Mouse (Mus musculus) megakaryocyte progenitor cell, adult 5-6 weeks (primary cell): ENCODE measurements around the gene Adamtsl5. TPM values are rescaled to one million over a fixed set of nuclear protein-coding genes. Genes with fewer than 3 reads are reported as not detected.
A peak's percentile ranks its signal among the peaks of the same experiment; 100 is the strongest.

Experiments used
- ATAC-seq: replicated peaks from 2 replicates; pipeline ENCODE4 v1.8.0; 2016; ENCODE audit warnings: mild to moderate bottlenecking, moderate TSS enrichment, inconsistent platforms; ENCODE audit not compliant: poor library complexity
- total RNA-seq, 2 experiments: library from RNA; stranded (forward) in 1 of 2; stranded (reverse) in 1 of 2; fragments of 157-497, 149-512 nt in 1 of 2; fragments of 200-1000 nt in 1 of 2; gene quantifications; 2 replicates each; pipeline versions ENCODE4 v1.2.3 to v1.2.4; 2015 to 2017

The Adamtsl5 gene
- total RNA-seq, 2 experiments from 2014 or later = 0.25 to 0.46 TPM

DNA sequence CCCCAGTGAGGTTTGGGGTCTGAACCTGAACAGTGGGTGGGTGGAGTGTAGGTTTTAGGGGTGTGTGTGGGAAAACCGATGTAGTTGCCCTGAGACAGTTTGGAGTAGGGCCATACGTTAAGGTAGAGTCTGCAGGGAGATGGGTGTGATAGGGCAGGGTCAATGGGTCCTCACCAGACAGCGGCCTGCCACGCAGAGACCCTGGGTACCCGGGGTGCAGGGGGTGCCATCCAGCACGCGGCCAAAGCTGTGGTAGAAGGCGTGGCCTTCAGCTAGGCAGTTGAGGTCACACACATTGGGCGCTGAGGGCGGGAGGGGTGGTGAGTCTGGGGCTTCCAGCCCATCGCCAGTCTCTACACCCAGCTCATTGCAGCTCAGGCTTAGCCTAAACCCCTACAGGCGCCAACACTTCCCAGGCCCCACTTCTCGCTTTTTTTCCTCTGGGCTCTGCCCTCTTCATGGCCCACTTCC lies 4.8 kb downstream of the Adamtsl5 start:
- ATAC-seq = no peak

DNA sequence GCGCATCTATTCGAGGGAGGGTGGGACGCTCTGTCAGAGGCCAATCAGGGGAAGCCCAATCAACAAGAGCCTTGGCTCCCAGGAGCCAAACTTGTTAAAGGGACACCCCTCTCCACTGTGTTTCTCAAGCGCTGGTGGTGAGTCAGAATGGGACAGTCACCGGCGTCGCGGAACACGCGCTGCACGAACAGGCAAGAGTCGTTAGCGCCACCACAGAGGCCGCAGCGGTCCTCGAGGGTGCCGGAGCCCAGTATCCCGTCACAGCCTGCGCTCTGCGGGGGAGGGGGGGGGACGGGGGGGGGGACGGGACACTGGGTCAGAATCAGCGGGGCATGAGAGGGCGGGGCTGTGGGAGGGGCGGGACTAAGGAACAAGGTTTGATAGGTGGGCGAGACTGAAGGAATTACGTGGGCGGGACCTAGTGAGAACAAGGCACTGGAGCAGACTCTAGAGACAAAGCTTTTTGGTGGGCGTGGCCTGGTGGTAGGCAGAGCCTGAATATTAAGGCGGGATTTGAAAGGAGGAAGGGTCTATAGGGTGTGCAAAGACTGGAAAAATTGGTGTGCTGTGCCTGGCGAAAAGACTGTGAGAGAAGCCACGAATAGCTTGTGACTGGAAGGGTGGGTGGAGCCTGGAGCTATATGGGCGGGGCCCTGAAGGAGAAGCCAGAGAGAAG lies 5.3 kb downstream of the Adamtsl5 start:
- ATAC-seq = peak; percentile 27

DNA sequence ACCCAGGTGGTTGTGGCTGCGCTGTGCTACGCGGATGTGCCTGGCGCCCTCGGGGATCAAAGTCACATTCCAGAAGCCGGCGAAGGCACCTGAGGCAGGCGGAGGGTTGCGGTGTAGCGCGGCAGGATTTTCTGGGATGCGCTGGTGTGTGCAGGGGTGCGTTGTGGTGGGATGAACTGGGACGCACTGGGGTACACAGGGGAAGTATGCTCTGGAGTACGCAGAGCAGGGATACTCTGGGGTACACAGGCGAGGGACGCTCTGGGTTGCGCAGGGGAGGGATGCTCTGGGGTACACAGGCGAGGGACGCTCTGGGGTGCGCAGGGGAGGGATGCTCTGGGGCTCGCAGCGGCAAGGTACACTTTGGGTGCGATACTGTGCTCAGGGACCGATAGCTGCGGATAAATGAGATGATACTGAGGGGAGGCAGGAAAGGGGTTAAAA lies 5.9 kb downstream of the Adamtsl5 start:
- no peak for ATAC-seq

DNA sequence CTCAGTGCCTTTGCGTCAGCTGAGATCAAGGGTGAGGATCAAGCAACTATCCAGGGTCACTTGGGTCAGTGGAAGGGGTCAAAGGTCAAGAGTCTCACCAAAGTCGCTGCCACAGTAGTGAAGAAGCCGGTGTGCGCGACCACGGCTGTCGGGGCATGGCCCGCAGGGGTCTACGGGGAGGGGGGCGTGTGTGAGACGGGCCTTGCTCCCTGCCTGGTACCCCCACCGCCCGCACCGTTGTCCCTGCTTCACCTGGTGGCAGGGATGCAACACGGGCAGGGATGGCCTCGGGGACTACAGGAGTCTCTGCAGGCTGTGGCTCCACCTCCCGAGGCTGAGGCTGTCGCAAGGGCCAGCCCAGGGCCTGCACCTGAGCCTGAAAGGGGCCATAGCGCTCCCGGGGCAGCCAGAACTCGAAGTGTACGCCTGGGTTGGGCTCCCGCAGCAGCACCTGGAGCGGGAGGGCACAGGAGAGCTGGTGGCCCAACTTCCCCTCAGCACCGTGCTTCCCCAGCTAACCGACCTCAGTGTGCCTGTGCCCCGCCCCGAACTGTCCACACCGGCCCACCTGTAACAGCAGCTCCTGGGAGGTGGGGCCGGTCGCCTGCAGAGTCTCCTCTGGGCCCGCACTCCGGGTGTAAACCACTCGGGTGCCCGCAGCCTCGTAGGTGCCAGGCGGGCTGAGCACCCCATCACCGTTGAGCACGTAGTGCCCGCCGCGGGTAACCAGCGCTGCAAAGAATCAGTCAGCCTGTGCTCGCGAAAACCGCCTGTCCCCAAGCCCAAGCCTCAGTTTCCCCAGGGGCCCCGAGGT lies 6.5 kb downstream of the Adamtsl5 start:
- ATAC-seq = no peak

DNA sequence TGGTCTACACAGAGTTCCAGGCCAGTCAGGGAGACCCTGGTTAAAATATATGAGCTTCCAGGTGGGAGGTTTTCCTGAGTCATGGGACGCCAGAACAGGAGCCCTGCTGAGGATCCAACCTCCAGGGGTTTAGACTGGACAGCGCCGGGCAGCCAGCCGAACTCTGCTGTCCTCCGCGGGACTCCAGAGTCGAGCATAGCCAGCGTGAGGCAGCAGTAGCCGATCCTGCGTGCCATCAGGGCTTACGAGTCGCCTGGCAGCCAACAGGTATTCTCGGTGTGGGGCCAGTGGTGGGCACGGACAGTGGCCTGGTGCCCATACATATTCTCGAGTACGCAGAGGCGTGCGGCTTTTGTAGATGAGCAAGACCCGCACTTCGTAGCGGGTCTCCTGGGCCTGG lies 7.2 kb downstream of the Adamtsl5 start:
- ATAC-seq = no peak

DNA sequence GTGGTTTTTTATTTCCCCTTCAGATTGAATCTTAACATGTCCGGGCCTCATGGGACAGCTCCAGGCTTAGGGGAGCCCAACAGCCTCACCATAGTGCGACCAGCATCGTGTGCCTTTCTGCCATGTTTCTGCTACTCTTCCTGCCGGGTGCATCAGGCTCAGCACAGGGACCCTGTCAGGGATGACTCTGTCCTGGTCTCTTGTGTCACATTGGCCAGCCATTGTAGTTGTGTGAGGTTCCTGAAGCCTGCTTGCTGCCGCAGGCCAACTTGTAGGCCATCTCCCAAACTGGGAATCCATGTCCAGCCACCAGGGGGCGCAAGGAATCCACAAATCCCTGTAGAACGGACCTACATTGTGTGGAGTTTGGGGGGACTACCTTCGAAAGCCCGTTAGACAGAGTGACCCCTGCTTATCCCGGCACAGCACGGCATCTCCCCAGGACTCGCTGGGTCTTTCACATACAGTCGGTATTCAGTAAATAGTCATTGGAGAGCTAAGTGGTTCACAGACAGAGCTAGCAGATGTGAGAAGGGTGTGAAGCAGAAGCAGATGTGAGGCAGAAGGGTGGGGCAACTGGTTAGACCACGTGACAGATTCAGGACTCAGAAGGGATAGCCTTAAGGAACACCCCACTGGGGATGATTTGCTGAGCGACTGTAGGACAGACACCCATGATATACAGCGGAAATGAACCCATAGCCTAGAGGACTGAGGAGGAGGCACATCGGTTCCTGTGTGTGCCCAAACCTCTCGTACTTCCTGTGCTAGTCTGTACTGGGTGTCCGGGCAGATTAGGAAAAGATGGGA lies 8.1 kb downstream of the Adamtsl5 start:
- peak; percentile 23; the same call in 1 of the 2 replicates for ATAC-seq

GRCm38 (mm10) chr10:80336263-80336662 lies 11.9 kb downstream of the Adamtsl5 start:
- ATAC-seq = no peak

- no peak for ATAC-seq
These were observed 15.7 kb downstream of the Adamtsl5 start for GRCm38 (mm10) chr10:80332525-80332989.

- peak; percentile 25 for ATAC-seq
These were observed 16.3 kb downstream of the Adamtsl5 start for GRCm38 (mm10) chr10:80331636-80332524.

GRCm38 (mm10) chr10:80330888-80331287 lies 17.3 kb downstream of the Adamtsl5 start:
- no peak for ATAC-seq

DNA sequence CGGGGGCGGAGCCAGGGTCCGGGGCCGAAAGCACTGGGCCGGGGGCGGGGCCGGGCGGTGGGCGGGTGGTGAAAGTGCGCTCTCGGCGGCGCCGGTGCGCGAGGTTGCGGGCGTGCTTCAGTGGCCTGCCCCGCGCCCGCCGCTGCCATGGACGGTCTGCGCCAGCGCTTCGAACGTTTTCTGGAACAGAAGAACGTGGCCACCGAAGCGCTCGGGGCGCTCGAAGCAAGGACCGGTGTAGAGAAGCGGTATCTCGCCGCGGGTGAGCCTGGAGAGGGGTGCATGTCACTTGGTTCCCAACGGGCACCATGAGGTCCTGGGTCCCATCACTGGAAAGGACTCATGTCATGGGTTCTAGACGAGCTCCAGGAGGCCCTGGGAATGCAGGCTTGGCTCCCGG lies 18.1 kb downstream of the Adamtsl5 start:
- no peak for ATAC-seq

DNA sequence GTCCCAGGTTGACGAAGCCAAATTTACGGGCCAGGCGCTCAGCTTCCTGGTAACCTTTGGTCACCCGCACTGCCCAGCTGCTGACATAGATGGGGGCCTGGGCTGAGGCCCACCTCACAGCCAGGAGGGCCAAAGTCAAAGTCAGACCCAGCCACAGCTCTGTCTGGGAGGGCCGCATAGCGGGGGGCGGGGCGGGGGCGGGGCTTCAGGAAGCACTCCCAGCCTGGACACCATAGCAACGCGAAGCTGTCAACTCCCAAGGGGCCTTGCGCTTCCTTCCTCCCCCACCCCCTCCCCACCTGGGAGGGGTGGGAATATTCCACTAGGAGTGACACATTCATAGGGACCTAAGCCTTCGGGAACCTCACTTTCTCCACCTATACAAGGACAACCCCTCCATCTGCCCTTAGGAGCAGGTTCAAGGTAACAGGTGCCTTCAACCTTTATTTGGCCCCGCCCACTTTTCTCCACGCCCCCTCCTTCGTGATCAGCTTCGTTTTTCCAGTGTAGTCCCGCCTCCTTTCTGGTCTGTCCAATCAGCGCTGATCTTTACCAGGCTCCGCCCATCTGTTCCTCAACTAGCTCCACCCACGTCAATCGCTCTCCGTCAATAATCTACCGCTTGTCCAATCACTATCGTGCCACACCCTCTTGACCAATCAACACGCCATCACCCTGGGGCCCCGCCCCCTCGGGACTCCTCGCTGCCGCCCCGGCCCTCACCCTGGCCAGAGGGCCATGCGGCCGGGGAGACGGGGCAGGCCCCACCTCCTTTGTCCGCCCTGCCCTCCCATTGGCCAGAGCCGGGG lies 18.7 kb downstream of the Adamtsl5 start, which contains the start of the genes Pcsk4 and Reep6:
Gene Pcsk4 (minus strand): TSS at position 226 of the 809 bp plus-strand sequence.
Gene Reep6 (plus strand): TSS at position 681 of the 809 bp plus-strand sequence.
- peak; percentile 92 for ATAC-seq

- no peak for ATAC-seq
These were observed 23.2 kb downstream of the Adamtsl5 start for GRCm38 (mm10) chr10:80325045-80325444.

DNA sequence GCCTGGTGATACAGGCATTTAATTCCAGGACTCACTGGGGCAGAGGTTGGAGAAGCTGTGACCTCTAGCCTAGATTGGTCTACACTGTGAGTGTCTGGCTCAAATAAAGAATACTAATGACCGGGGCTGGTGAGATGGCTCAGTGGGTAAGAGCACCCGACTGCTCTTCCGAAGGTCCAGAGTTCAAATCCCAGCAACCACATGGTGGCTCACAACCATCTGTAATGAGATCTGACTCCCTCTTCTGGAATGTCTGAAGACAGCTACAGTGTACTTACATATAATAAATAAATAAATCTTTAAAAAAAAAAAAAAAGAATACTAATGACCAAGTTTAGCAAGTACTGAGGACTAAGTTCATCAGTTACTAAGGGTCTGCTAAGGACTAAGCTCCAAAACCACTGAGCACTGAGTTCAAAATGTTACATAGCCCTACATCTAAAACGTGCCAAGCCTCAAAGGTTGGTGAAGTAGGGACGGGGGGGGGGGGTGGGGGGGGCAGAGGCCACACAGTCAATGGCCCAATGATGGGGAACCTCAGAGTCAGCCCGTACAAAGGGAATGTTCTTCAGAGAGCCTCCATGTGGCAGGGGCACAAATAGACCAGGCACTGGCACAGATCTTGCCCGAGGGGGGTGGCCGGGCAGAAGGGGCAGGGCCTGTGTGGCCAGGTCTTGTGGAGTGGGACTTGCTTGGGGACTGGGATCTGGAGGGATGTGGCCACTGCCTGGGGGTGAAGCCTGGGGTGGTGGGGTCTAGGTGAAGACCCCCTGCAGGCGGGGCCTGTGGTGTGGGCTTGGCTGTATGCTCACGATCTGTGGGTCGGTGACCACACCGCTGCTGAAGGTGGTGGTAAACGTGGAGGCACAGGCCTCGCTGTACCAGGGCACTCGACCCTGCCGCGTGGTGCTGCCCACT lies 23.8 kb downstream of the Adamtsl5 start:
- ATAC-seq = no peak

- peak; percentile 54 for ATAC-seq
These were observed 24.7 kb downstream of the Adamtsl5 start for GRCm38 (mm10) chr10:80323261-80324119.

DNA sequence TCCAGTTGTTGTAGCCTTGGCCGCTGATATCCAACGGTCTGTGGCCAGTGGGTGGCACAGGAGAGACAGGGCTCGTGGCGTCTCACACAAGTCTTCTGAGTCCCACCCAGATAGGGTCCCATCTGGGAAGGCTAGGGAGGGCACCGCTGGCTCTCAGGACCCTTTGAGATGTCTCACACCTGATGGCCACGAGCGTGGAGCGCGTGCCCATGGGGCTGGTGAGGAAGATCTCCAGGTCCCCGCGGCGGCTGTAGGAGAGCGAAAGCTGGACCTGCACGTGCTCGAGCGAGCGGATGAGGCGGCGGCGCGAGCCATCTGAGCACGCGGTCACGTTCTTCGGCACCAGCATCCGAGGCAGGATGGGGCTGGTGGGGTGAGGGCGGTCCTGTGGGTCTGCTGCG lies 25.4 kb downstream of the Adamtsl5 start:
- ATAC-seq = peak; percentile 16; the same call in 1 of the 2 replicates
